Mouse (Mus musculus): ENCODE measurements around the gene Tiam1. TPM values are rescaled to one million over a fixed set of nuclear protein-coding genes. Genes with fewer than 3 reads are reported as not detected.

Gene Tiam1
- polyA plus RNA-seq, 1 experiment from 2014 or later: 21.9 TPM

Other genes starting within 250 kb of the Tiam1 start
- 847 and 918 TPM in 2 replicates for gene Sod1, start 77.0 kb upstream of the Tiam1 start, polyA plus RNA-seq (2015; fragmentation: Nextera tagmentation; extraction: Ambion mirVana)
- gene Scaf4, start 140.7 kb upstream of the Tiam1 start, polyA plus RNA-seq (2015; fragmentation: Nextera tagmentation; extraction: Ambion mirVana): 26.4 and 30.3 TPM in 2 replicates
- 6.2 and 6.8 TPM in 2 replicates for gene Hunk, start 242.2 kb upstream of the Tiam1 start, polyA plus RNA-seq (2015; fragmentation: Nextera tagmentation; extraction: Ambion mirVana)